Mouse (Mus musculus): ENCODE results near the gene Hist1h2ah.

DNA sequence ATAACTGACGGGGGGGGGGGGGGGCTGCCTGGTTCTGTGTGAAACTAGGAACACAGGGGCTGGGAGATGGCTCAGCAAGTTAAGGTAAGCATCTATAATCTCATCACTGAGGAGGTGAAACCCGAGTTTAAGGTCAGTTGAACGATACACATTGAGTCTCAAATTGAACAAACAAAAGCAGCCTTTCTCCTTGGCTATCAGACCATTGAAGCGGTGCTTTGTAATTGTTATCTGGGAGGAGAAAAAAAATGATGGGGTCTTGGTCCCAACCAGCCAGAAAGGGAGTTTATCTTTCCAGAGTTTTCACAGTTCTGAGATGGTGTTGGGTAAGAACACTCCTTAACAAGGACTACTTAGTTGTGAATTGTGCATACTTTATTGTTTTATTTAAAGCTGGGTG, 37.5 kb downstream of the Hist1h2ah start:
- TF ChIP-seq CTCF (conservative IDR thresholded peaks at IDR 0.05 in 1 of 2, IDR thresholded peaks at IDR 0.05 in 1 of 2; ENCODE audit: low read depth in 2 of 2, low read length in 2 of 2), result no peak
- no peak for TF ChIP-seq POLR2A (IDR thresholded peaks at IDR 0.05; ENCODE audit: low read depth, low read length)
- no peak for TF ChIP-seq HCFC1 (IDR thresholded peaks at IDR 0.05; ENCODE audit: low read depth, low read length)
- TF ChIP-seq MAFK (IDR thresholded peaks at IDR 0.05; ENCODE audit: insufficient replicate concordance, low read length), result no peak
- TF ChIP-seq ZMIZ1 (IDR thresholded peaks at IDR 0.05; ENCODE audit: low read depth, low read length), result no peak
- no peak for TF ChIP-seq ELF1 (IDR thresholded peaks at IDR 0.05; ENCODE audit: low read depth, low read length)
- TF ChIP-seq USF1 (IDR thresholded peaks at IDR 0.05; ENCODE audit: low read depth, low read length), result no peak
- TF ChIP-seq NRF1 (IDR thresholded peaks at IDR 0.05; ENCODE audit: low read depth, low read length), result no peak
